Mouse (Mus musculus) MEL (cell line): Measurements from ENCODE around the gene Olfr1259. TPM values are rescaled to one million over a fixed set of nuclear protein-coding genes. Genes with fewer than 3 reads are reported as not detected.
"Not testable (repeated sequence)": the region's sequence is repeated elsewhere in the genome, so short reads cannot be mapped to it uniquely, and the experiment has no call there.

Experiments used
- DNase-seq: peaks from one replicate; pipeline ENCODE4 v3.0.0; 2011; ENCODE audit warnings: low read depth, low spot score
- H3K27ac ChIP-seq: 2 replicates; pipeline ENCODE4 v1.5.1; 2012; ENCODE audit warnings: low read depth, mild to moderate bottlenecking, control low read depth, low read length, moderate library complexity; ENCODE audit not compliant: control insufficient read depth
- H3K27me3 ChIP-seq, 2 experiments: fragments of 150-350 bp in 1 of 2; sonication (generic) in 1 of 2; 2 replicates each; pipeline ENCODE4 v1.6.1; 2012; ENCODE audit warnings: low read length in 2 of 2, mild to moderate bottlenecking in 2 of 2, improper control_type of control experiment in 1 of 2, moderate library complexity in 1 of 2; ENCODE audit not compliant: insufficient read depth in 2 of 2, control insufficient read depth in 1 of 2
- H3K36me3 ChIP-seq, 2 experiments: 2 replicates each; pipeline ENCODE4 v1.6.1; 2012 to 2014; ENCODE audit warnings: low read length in 2 of 2, improper control_type of control experiment in 1 of 2, inconsistent platforms in 1 of 2, mild to moderate bottlenecking in 1 of 2; ENCODE audit not compliant: insufficient read depth in 2 of 2, control insufficient read depth in 1 of 2
- H3K4me1 ChIP-seq, 2 experiments: fragments of 150-350 bp in 1 of 2; sonication (generic) in 1 of 2; 2 replicates each; pipeline ENCODE4 v1.6.1; 2012; ENCODE audit warnings: low read length in 2 of 2, improper control_type of control experiment in 1 of 2, mild to moderate bottlenecking in 1 of 2; ENCODE audit not compliant: insufficient read depth in 2 of 2, control insufficient read depth in 1 of 2
- H3K4me3 ChIP-seq, 2 experiments: fragments of 150-350 bp in 1 of 2; sonication (generic) in 1 of 2; 2 replicates each; pipeline ENCODE4 v1.5.1; 2012; ENCODE audit warnings: low read depth in 2 of 2, low read length in 2 of 2, mild to moderate bottlenecking in 2 of 2, moderate library complexity in 2 of 2, control low read depth in 1 of 2, improper control_type of control experiment in 1 of 2; ENCODE audit not compliant: control insufficient read depth in 1 of 2, insufficient read depth in 1 of 2
- H3K79me2 ChIP-seq: 2 replicates; pipeline ENCODE4 v1.6.1; 2012; ENCODE audit warnings: mild to moderate bottlenecking, low read length, moderate library complexity; ENCODE audit not compliant: control insufficient read depth, poor library complexity, insufficient read depth
- H3K9ac ChIP-seq: 2 replicates; pipeline ENCODE4 v1.6.1; 2012; ENCODE audit warnings: low read depth, mild to moderate bottlenecking, control low read depth, low read length, moderate library complexity; ENCODE audit not compliant: control insufficient read depth, poor library complexity, severe bottlenecking
- H3K9me3 ChIP-seq: fragments of 150-350 bp; sonication (generic); replicated peaks from 2 replicates; pipeline ENCODE4 v1.6.1; 2012; ENCODE audit warnings: mild to moderate bottlenecking, low read length, improper control_type of control experiment, moderate library complexity; ENCODE audit not compliant: insufficient read depth
- BHLHE40 ChIP-seq: IDR thresholded peaks from 2 replicates; pipeline ENCODE4 v1.6.1; 2012; ENCODE audit warnings: low read depth, mild to moderate bottlenecking, inconsistent platforms, low read length, improper control_type of control experiment, borderline replicate concordance
- JUND ChIP-seq: IDR thresholded peaks from 2 replicates; pipeline ENCODE4 v1.6.1; 2011; ENCODE audit warnings: low read depth, mild to moderate bottlenecking, improper control_type of control experiment, low read length
- MYB ChIP-seq: IDR thresholded peaks from 2 replicates; pipeline ENCODE4 v1.6.1; 2011; ENCODE audit warnings: mild to moderate bottlenecking, low read depth, low read length, improper control_type of control experiment
- polyA plus RNA-seq, 2 experiments: library from polyadenylated mRNA; stranded (reverse) in 1 of 2; unstranded in 1 of 2; fragments of >175 nt in 1 of 2; fragments of >200 nt in 1 of 2; gene quantifications; 2 replicates each; pipeline versions ENCODE4 v1.2.1 to v1.2.4; 2012; ENCODE audit warnings: low replicate concordance in 2 of 2, low read depth in 1 of 2; ENCODE audit not compliant: insufficient read length in 2 of 2, insufficient read depth in 1 of 2, missing spikeins in 1 of 2
- total RNA-seq: library from RNA; depleted of rRNA; stranded (reverse); fragments of 300-350 nt; gene quantifications from 2 replicates; pipeline ENCODE4 v1.2.3, GENCODE M21; 2012; rRNA removed

The Olfr1259 gene
- total and polyA plus RNA-seq, 3 experiments: not detected

DNA sequence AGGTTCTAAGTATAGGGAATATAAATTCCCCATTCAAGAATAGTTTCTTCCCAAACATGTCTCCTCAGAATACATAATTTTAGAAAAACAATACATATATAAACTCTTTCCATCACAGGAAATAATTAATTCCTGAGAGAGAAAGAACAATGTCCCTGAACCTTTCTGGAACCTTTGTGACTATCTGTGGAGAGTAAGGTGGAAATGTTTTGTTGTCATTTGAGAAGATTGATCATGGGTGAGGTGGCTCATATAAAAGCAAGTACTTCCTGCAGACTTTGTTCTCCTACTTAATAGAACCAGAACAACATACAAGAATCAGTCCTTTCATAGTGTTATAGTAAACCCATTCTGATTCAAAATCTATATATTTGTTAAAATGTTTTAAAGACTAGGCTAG is 21.5 kb downstream of the Olfr1259 start, which contains the start of gene Olfr1258:
Gene Olfr1258, plus strand, starts transcription at position 301 of the 400 bp plus-strand sequence.
- no peaks in the 10 kb centered on the region for H3K36me3 ChIP-seq
- DNase-seq: no peak
- H3K27me3 ChIP-seq: no peaks in the 10 kb centered on the region
- H3K9ac ChIP-seq: no peak within 1 kb of the TSS
- TF ChIP-seq JUND: no peak
- TF ChIP-seq MYB: no peak
- TF ChIP-seq BHLHE40: no peak
- H3K79me2 ChIP-seq: no peaks in the 10 kb centered on the region
- H3K4me3 ChIP-seq: no peak within 1 kb of the TSS
- no peaks in the 10 kb centered on the region for H3K4me1 ChIP-seq
- H3K27ac ChIP-seq: no peak within 1 kb of the TSS
- H3K9me3 ChIP-seq: no peaks in the 10 kb centered on the region

DNA sequence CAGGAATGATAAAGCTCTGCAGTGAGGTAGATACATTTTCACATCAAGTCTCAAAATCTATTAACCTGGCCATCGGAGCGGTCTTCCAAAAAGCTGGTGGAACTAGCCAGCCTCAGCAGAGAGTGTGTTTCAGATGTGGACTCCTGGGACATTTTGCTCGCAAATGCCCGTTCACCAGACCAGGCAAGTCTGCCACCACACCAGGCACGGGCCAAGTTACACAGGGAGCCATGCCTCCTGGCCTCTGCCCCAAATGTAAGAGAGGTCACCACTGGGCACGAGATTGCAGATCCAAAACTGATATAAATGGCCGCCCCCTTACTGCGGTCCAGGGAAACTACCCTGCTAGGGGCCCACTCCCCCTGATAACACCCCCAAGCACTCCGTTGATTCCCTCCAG is 35.8 kb downstream of the Olfr1259 start:
- not testable (repeated sequence) for H3K9me3 ChIP-seq, H3K4me1 ChIP-seq, DNase-seq, H3K9ac ChIP-seq, H3K79me2 ChIP-seq, H3K36me3 ChIP-seq, H3K27me3 ChIP-seq, H3K4me3 ChIP-seq, H3K27ac ChIP-seq

Other genes starting within 250 kb of the Olfr1259 start
- not detected in 2 replicates for gene Olfr1252, start 223.7 kb downstream of the Olfr1259 start, total RNA-seq
- gene Olfr1252, start 223.7 kb downstream of the Olfr1259 start, polyA plus RNA-seq: not detected
- not detected in 2 replicates for gene Olfr1253, start 191.6 kb downstream of the Olfr1259 start, total RNA-seq
- not detected for gene Olfr1253, start 191.6 kb downstream of the Olfr1259 start, polyA plus RNA-seq
- gene Olfr1254, start 155.0 kb downstream of the Olfr1259 start, total RNA-seq: not detected in 2 replicates
- gene Olfr1254, start 155.0 kb downstream of the Olfr1259 start, polyA plus RNA-seq: not detected
- gene Olfr1255, start 136.6 kb downstream of the Olfr1259 start, total RNA-seq: not detected in 2 replicates
- not detected for gene Olfr1255, start 136.6 kb downstream of the Olfr1259 start, polyA plus RNA-seq
- not detected in 2 replicates for gene Olfr1256, start 107.1 kb downstream of the Olfr1259 start, total RNA-seq
- not detected for gene Olfr1256, start 107.1 kb downstream of the Olfr1259 start, polyA plus RNA-seq
- gene Olfr48, start 100.5 kb downstream of the Olfr1259 start, total RNA-seq: not detected in 2 replicates
- not detected for gene Olfr48, start 100.5 kb downstream of the Olfr1259 start, polyA plus RNA-seq
- gene Olfr1257, start 70.2 kb downstream of the Olfr1259 start, total RNA-seq: not detected in 2 replicates
- not detected for gene Olfr1257, start 70.2 kb downstream of the Olfr1259 start, polyA plus RNA-seq
- not detected in 2 replicates for gene Olfr1258, start 21.4 kb downstream of the Olfr1259 start, total RNA-seq
- gene Olfr1258, start 21.4 kb downstream of the Olfr1259 start, polyA plus RNA-seq: not detected
- gene Olfr1260, start 25.7 kb upstream of the Olfr1259 start, total RNA-seq: not detected in 2 replicates
- gene Olfr1260, start 25.7 kb upstream of the Olfr1259 start, polyA plus RNA-seq: not detected
- gene Olfr1261, start 42.6 kb upstream of the Olfr1259 start, total RNA-seq: not detected in 2 replicates
- gene Olfr1261, start 42.6 kb upstream of the Olfr1259 start, polyA plus RNA-seq: not detected
- not detected in 2 replicates for gene Olfr1262, start 51.5 kb upstream of the Olfr1259 start, total RNA-seq
- not detected for gene Olfr1262, start 51.5 kb upstream of the Olfr1259 start, polyA plus RNA-seq
- not detected in 2 replicates for gene Olfr1263, start 63.5 kb upstream of the Olfr1259 start, total RNA-seq
- not detected for gene Olfr1263, start 63.5 kb upstream of the Olfr1259 start, polyA plus RNA-seq
- gene Olfr1264, start 76.9 kb upstream of the Olfr1259 start, total RNA-seq: not detected in 2 replicates
- gene Olfr1264, start 76.9 kb upstream of the Olfr1259 start, polyA plus RNA-seq: not detected
- not detected in 2 replicates for gene Olfr1265, start 86.7 kb upstream of the Olfr1259 start, total RNA-seq
- gene Olfr1265, start 86.7 kb upstream of the Olfr1259 start, polyA plus RNA-seq: under 1 TPM in 1 of 2 experiments, not detected in 1; 0.06 TPM
- gene Olfr140, start 114.9 kb upstream of the Olfr1259 start, total RNA-seq: not detected in 2 replicates
- not detected for gene Olfr140, start 114.9 kb upstream of the Olfr1259 start, polyA plus RNA-seq
- gene Olfr1269, start 172.7 kb upstream of the Olfr1259 start, total RNA-seq: not detected in 2 replicates
- not detected for gene Olfr1269, start 172.7 kb upstream of the Olfr1259 start, polyA plus RNA-seq
- gene Olfr32, start 193.6 kb upstream of the Olfr1259 start, total RNA-seq: not detected in 2 replicates
- gene Olfr32, start 193.6 kb upstream of the Olfr1259 start, polyA plus RNA-seq: not detected
- not detected in 2 replicates for gene Olfr1270, start 204.4 kb upstream of the Olfr1259 start, total RNA-seq
- gene Olfr1270, start 204.4 kb upstream of the Olfr1259 start, polyA plus RNA-seq: not detected